Mouse (Mus musculus) cortical plate, adult 2 months (tissue): ENCODE data around the gene Bdkrb1. TPM values are rescaled to one million over a fixed set of nuclear protein-coding genes. Genes with fewer than 3 reads are reported as not detected.

Source experiments
- H3K27ac ChIP-seq: fragments of 200-500 bp; 2 replicates; pipeline ENCODE4 v1.5.1; 2012; ENCODE audit warnings: low read length, control low read depth, inconsistent platforms; ENCODE audit not compliant: insufficient read depth
- H3K4me1 ChIP-seq: fragments of 200-500 bp; 2 replicates; pipeline ENCODE4 v1.6.1; 2011; ENCODE audit warnings: low read length; ENCODE audit not compliant: control insufficient read depth, insufficient read depth
- H3K4me3 ChIP-seq: fragments of 200-500 bp; 2 replicates; pipeline ENCODE4 v1.5.1; 2011; ENCODE audit warnings: mild to moderate bottlenecking, low read length, control low read depth; ENCODE audit not compliant: insufficient read depth
- CTCF ChIP-seq: fragments of 200-500 bp; IDR thresholded peaks from 2 replicates; pipeline ENCODE4 v1.5.1; 2011; ENCODE audit warnings: mild to moderate bottlenecking, control low read depth, low read length; ENCODE audit not compliant: insufficient read depth; ENCODE audit errors: extremely low read depth
- POLR2A ChIP-seq: fragments of 200-500 bp; IDR thresholded peaks from 2 replicates; pipeline ENCODE4 v1.6.1; 2011; ENCODE audit warnings: mild to moderate bottlenecking, low read length, control low read depth; ENCODE audit not compliant: insufficient read depth; ENCODE audit errors: extremely low read depth
- polyA plus RNA-seq: library from polyadenylated mRNA; depleted of rRNA; stranded (reverse); fragments of >200 nt; gene quantifications from 2 replicates; pipeline ENCODE4 v1.2.3, GENCODE M21; 2012; rRNA removed

Gene Bdkrb1
- polyA plus RNA-seq, 1 experiment: 0.06 TPM

DNA sequence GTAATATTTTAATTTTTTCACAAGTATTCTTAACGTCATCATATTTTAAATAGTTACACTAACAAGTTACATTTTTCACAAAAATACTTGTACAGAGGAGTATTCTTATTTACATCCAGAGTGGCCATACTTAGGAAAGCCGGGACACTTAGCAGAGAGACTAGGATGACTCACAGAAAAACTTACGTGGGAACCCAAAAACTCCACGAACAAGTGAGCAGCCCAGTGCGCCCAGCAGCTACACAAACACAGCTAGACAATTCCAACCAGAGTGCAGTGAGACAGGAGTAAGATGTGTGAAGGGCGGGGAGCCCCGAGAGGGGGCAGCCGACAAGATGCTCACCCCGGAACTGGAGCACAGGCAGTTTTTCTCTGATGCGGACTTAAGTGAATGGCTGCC, 10.7 kb downstream of the Bdkrb1 start:
- Histone ChIP-seq H3K4me3 (no peak overlapping the region), H3K27ac (no peak overlapping the region), H3K4me1 (no peaks in the 10 kb centered on the region)
- TF ChIP-seq CTCF (no peak), POLR2A (no peak)

DNA sequence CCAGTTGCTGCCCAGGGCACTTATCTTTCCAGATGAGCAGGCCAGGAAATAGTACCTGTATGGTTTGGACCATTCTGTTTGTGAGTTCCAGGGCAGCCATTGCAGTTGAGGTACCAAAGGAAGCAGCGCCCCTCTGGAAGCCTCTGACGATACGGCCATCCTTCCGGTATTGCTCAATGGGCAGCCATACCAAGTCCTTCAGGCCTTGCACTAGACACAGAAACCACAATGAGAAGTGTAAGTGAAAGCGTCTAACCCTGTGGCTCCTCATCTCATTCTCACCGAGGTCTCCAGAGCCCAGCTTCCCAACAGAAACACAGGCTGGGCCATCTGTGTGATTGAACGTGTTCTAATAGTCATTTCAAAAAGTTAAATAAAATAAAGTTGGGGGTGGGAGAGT, 19.2 kb downstream of the Bdkrb1 start:
- Histone ChIP-seq H3K27ac (no peak overlapping the region), H3K4me1 (0 out of 2 replicates have a peak, but pooled peaks cover 2% of the 10 kb centered on the region), H3K4me3 (no peak overlapping the region)
- TF ChIP-seq POLR2A: no peak
- TF ChIP-seq CTCF: no peak

DNA sequence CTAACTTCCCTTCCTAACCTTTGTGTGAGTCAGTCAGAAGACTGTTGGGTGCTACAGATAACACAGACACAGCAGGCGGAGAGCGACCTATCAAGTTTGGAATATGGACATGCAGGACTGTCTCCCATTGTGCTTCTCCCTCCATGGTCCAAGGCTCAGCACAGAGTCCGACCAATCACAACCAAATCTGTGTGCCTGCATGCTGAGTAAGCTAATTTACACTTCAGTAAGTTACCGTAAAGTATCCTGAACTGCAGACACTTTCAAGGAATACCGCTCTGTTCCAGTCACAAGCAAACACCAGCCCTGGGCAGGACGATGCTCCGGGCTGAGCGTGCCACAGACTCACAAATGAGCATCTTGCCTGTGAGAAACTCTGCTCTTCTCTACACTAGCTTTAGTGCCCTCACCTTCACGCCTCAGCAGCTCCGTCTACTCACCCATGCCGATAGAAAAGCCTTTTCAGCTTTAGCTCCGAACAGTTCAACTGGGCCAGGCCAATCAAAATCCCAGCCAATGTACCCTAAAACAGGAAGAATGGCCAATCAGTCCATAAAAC, 20.2 kb downstream of the Bdkrb1 start:
- no peak overlapping the region for H3K4me3 ChIP-seq
- no peak overlapping the region for H3K27ac ChIP-seq
- H3K4me1 ChIP-seq: 0 out of 2 replicates have a peak, but pooled peaks cover 2% of the 10 kb centered on the region
- TF ChIP-seq CTCF: no peak
- TF ChIP-seq POLR2A: no peak

DNA sequence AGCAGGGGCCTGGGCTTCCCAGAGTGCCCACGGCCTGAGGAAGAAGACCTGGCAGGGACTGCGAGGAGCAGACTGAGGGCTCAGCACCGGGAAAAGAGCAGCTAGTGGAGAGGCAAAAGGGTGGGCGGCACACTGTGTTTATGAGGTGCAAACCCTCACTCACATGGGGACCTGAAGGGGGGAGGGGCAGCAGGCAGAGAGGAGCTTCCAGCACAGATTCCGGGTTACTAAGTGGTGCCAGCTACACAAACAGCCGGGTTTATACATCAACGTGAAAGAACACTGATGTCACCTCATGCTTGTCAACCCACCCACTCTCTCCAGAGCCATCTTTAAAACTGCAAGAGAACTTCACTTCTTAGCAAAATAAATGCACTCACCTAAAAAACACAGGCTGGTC, 22.9 kb downstream of the Bdkrb1 start:
- TF ChIP-seq CTCF (no peak), POLR2A (no peak)
- no peak overlapping the region for H3K27ac ChIP-seq
- 0 out of 2 replicates have a peak, but pooled peaks cover 2% of the 10 kb centered on the region for H3K4me1 ChIP-seq
- no peak overlapping the region for H3K4me3 ChIP-seq

DNA sequence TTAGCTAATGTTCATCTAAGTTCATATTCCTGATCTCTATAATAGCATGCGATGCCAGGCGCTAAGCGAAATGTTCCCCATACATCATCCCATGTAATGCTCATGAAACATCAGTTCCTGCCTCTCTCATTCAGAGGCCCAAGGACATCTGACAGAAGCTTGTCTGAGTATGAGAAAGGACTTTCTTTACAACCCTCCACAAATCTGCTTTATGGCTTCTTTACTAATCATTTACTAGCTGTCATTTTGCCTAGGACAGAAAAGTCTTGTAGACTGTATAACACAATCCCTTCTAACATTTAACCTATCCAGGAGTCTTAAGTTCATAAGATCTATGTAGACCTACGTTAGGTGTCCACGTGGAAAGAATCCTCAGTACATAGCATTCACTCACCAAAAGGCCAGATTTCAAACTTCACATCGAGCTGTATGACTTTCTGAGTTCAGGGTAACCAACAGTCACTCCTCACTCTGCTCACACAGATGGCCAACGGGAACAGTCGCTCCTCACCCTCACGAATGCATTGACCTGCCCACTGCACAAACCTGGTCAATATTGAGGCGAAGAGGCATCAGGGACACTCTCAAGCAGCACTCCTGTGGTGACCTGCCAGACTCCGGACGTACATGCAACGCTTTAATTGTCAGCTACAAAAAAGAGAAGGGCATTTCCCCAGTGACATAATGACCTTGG, 31.6 kb downstream of the Bdkrb1 start:
- Histone ChIP-seq H3K27ac (no peak overlapping the region), H3K4me3 (no peak overlapping the region), H3K4me1 (no peaks in the 10 kb centered on the region)
- TF ChIP-seq CTCF (no peak), POLR2A (no peak)

DNA sequence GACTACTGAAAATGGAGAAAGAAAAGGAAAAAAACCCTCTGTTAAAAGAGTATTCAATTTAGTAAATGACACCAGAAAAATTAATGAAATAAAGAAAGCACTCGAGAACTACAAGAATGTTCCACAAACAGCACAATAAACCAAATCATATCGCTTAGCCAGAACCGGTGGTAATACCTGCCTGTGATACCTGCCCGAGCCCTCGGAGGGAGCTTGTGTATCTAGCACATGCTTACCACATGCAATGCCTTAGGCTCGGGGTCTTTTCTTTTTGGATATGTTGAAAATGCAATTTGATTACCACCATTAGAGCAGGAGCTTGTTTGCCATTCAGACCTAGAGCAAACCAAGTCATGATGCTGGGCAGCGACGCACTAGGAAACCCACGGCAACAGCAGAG, 33.7 kb downstream of the Bdkrb1 start:
- Histone ChIP-seq H3K4me3 (no peak overlapping the region), H3K27ac (no peak overlapping the region), H3K4me1 (no peaks in the 10 kb centered on the region)
- TF ChIP-seq POLR2A (no peak), CTCF (no peak)

DNA sequence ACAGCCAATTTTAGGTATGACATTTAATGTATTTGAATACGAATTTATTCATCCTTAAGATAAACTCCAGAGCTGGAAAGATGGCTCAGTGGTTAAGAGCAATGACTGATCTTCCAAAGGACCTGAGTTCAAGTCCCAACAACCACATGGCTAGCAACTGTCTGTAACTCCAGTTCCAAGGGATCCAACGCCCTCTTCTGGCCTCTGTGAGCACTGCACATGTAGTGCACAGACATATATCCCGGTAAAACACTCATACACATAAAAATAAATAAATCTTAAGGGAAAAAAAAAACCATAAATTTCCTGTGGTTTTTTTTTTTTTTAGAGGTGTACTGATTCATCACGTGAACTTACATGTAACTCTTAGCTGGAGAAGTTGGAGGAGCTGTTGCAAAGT, 34.7 kb downstream of the Bdkrb1 start:
- H3K27ac ChIP-seq: no peak overlapping the region

DNA sequence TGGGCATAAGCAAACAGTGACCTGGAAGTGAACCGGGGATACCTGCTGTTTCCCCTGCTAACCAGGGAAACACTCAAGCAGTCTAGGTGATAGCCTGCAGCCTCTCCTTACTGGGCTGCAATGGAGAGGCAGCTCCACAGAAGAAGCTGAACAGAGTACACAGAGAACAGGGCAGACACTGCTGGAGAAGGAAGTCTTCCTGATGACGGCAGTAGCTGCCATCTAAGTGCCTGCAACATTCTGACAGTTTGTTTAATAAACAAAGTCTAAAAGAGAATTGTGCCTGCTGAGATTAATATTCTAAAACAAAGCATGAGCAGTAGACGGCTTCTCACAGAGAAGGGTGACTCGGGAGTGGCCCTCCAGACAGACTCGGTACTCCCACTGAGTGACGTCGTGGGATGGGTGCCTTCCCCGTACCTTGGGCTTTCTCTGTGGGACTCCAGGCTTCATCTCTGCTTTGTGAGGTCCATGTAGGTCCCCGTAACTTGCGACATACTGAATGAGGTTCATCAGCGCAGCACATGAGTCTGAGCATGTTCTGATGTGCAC, 40.0 kb downstream of the Bdkrb1 start:
- H3K4me3 ChIP-seq: no peak overlapping the region

More for the DNA sequence above, 34.7 kb downstream of the Bdkrb1 start:
- Histone ChIP-seq H3K4me3 (no peak overlapping the region), H3K4me1 (no peaks in the 10 kb centered on the region)
- TF ChIP-seq POLR2A: no peak
- TF ChIP-seq CTCF: no peak

More for the DNA sequence above, 40.0 kb downstream of the Bdkrb1 start:
- H3K4me1 ChIP-seq: no peaks in the 10 kb centered on the region
- no peak for TF ChIP-seq POLR2A
- TF ChIP-seq CTCF: no peak
- H3K27ac ChIP-seq: no peak overlapping the region

Other genes with a start within 250 kb of the Bdkrb1 start
- gene D430019H16Rik, start 149.2 kb upstream of the Bdkrb1 start, polyA plus RNA-seq: 60.9 and 65.5 TPM in 2 replicates
- gene Bdkrb2, start 39.9 kb upstream of the Bdkrb1 start, polyA plus RNA-seq: 0.26 and 0.38 TPM in 2 replicates
- gene Gskip, start 81.7 kb downstream of the Bdkrb1 start, polyA plus RNA-seq: 22.5 and 23.2 TPM in 2 replicates
- 31.2 and 32.6 TPM in 2 replicates for gene Atg2b, start 82.1 kb downstream of the Bdkrb1 start, polyA plus RNA-seq
- 0.66 and 2.1 TPM in 2 replicates for gene Ak7, start 102.9 kb downstream of the Bdkrb1 start, polyA plus RNA-seq
- gene Papola, start 181.6 kb downstream of the Bdkrb1 start, polyA plus RNA-seq: 95.7 and 105 TPM in 2 replicates